Mouse (Mus musculus) urinary bladder, postnatal 14 days (tissue): ENCODE measurements around the gene Tmem135.

Experiments used
- DNase-seq: peaks from one replicate; pipeline ENCODE4 v3.0.0; 2021; ENCODE audit warnings: low spot score

Gene Tmem135

DNA sequence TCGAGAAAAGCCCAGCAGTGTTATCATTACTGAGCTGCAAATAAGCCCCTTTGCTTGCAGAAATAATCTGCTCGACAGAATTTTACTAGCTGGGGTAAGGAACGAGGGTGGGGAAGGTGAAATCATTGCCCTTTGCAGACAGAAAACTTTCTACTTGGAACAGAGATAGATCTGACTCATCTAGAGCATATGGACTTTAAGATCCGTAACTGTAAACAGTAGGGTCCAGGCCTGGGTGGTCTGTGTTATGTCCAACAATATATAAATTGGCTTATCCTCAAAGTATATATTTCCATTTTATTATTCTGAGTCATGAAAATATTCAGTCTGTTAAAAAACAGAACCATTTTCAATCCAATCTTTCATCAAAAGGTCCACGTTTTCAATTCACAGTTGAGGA, 221.1 kb downstream of the Tmem135 start:
- no peak for DNase-seq

DNA sequence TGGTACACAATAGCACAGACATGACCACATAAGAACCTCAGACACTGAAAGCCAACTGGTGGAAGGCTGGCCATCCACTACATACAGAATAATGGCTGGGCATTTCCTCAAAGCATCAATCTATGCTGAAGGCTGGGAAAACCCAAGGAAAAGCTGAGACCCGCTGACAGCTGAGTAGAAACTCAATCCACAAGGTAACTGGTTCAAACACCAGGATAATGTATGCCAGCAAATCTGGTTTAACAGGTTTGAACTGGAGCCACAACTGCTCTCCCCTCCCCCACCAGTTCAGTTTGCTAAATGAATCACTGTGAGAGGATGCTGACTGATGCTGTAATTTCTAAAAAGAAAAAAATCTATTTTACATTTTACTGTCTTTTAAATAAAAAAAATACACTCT, 222.7 kb downstream of the Tmem135 start:
- peak; percentile 64 for DNase-seq

DNA sequence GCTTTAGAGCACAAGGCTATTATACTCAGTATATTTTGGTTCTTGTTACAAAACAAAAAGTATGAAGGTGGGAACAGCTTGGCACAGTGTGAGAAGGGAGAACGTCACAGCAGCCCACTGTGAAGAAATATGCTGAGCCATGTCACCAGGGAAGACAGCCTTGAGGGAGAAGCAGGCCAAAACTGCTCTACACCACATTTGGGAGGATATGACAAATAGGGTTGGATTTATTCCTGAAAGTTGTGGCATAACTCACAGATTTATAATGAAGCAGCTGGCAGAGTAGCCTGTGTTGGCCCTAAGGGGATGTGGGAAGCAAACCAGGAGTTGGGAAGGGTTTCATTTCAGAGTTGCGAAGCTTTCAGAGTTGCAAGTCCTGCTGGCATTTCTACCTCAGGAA, 225.4 kb downstream of the Tmem135 start:
- DNase-seq = peak; percentile 25

DNA sequence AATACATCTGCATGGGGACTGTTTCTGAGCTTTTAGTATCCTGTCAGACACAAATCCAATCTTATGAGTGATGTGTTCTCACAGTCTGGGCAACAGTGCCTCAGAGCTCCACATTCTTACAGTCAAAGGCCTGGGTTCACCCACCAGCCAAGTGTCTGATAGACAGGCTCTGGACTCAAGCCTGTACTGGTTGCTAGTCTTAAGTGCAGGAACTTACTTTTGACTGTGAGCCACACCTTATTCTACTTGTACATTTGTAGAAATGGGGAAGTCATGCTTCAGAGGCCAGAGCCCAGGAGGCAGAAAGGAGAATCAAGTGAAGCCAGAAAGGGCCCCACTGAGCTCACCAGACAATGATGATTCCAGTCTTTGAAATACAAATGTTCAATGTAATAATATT, 226.1 kb downstream of the Tmem135 start:
- DNase-seq = no peak

DNA sequence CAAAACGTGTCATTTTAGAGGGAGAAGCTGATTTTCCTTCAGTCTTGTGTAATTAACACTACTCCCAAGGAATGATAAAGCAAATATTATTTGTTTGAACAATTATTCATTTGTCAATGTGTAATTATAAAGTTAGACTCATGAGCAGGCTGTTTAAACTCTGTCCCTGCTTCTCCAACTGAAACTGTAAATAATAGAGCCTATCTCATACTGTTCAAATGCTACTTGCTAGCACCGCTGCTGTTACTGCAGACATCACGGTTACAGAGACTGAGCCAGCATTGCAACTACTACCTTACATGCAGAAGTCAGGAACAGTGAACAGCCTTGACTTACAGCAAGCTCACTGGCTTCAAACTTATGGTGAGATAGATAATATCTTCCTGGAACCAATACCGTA, 229.6 kb downstream of the Tmem135 start:
- DNase-seq = no peak

DNA sequence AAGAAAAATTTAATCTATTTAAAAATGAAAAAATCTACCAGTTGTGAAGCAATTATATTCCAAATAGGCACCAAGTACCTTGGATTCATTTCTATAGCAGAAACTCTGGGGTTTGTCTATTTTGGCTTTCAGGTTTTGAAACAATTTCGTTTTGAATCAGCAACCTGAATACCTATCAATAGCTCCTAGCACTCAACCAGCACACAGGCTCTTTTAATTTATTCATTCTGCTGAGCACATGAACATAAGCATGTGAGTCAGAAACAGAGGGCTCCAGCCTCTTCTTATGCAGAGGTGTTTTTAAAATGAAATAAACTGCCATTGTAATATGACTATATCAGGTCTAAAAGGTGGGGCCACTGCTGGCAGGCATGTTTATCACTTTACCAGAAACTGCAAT, 231.0 kb downstream of the Tmem135 start:
- DNase-seq = no peak

DNA sequence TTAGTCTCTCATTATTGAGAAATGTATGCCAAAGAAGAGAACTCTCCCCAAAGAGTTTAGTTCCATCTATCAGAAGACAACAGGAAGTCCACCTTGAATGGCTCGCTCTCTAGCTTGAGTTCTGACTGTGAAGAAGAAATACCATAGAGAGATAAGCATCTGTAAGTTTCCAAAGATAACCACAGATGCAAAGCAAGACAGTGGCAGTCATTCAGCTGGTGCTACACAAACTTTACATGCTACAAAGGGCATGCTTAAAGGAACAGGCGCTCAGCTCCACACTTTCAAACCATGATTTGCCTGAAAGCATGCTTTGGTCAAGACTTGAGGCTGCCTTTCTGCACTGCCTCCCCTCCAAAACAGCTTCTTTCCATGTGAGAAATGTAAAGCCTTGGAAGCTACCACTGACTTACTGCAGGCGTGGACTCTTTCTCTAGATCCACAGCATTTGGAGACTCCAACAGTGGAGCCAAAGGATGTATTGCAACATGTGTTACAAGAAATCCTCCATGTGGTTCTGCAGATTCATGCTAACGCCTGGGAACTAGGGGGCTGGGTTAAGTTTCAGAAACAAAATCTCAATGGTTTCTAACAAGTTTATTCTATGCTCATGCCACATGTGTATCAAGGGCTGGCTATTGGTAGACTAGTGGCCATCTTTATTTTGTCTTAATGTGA, 232.1 kb downstream of the Tmem135 start:
- DNase-seq = no peak

DNA sequence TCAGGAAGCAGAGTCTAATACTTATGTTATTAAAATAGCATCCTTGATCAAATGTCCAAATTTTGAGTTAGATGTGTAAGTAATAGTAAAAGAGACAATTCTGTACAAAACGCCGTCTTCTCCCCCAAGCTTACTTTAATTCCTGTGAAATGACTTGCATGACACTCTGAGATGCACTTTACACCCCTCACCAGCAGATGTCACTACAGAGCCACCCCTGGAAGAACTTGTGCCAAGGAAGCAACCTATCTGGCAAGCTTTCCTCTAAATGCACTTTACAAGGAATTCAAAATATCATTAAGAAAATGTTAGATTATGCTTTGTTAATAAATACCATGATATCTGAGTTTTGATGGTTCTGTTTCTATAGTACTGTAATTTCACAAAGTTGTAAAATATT, 235.4 kb downstream of the Tmem135 start:
- DNase-seq = peak; percentile 76

DNA sequence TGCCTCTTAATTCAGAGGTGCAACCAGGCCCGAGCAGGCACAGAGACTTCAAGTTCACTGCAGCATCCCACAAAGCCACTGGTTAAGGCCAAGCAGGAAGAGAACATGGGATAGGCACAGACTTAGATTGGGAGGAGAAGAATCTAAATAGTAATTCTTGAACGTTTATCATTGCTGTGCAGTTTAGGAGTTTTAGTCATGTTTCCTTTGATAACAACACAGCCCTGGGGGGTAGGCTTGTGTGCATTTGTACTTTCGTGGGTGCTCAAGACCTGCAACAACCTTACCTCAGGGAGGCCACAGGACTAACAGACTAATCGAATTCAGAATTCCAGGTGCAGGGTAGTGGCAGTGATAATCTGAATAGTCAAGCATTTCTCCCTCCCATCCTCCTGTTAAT, 238.5 kb downstream of the Tmem135 start:
- DNase-seq = no peak

DNA sequence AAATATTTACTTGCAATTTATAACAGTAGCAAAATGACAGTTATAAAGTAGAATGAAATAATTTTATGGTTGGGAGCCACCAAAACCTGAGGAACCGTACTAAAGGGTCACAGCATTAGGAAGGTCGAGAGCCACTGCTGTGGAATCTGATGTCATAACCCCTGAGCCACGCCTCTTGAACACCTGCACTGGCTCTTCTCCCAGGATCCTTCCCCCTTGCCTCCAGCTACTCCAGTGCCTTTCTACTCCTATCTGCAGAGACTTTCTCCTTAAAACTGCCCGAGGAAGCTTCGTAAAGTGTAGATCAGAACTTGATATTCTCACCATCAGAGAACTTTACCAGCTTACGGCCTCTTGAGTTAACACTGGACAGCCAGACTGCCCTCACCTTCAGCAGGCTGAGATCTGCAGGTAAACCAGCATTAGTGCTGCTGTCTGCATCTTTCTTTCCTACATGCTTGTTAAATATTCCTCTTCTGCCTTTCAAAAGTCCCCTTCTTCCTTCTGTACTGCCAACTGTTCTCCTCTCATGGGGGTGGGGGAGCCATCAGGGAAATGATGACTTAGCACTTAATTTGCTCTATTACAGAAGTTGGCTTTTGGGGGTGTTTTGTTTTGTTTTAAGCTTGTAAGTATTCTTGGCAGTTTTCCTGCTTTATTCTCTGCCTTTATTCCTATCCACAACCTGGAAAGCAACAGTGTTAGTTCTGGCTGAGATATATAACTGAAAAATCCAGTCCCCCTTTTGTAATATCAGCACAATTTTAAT, 242.2 kb downstream of the Tmem135 start:
- no peak for DNase-seq

DNA sequence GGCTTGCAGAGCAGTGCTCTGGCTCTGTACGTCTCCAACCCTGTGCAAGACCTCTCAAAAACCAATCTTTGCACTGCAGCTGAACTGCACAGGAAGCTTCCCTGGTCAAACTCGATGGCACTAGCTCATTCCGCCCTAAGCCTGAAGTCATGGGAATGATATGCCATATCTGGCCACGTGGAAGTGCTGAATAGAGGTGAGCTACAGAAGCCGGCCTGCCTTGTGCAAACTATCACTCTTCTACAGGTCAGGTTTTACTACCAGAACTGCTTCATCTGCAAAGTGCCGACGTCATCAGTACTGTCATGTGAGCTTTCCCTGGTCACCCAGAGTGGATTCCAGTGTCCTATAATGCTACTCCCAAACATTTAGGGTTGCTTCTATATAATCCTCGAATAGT, 246.7 kb downstream of the Tmem135 start:
- no peak for DNase-seq

DNA sequence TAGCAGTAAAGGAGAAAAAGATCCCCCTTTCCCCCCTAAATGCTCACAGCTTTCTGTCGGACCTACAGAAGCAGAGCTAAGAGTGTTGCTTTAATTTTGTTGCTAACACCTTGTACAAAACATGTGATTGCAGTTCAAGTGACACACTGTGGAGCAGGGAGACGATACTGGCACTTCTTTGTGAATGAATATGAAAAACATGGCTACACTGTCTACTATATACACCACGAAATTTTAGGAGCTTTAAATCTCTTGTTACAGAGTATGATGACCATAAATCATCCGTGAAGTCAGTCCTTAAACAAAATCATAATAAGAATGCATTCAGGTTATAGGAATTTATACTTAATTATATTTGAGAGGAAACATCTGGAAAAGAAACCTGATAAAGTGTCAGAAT, 247.4 kb downstream of the Tmem135 start:
- DNase-seq = no peak

DNA sequence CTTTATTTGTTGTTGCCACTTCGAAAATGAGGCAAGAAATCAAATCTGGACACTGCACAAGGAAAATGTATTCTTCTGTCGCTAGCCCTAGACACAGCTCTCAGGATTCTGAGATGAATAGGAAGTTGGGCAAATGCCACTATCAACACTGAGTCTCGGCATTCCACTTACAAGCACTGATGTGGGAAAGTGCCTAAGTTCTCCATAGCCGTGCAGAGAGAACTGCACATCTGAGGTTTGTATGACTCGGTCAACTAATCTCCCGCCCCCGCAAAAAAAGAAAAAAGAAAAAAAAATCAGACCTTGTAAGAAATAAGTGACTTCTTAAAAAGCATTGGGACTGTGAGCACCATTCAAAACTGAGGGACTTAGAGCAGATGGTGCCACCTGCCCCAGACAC, 248.3 kb downstream of the Tmem135 start:
- DNase-seq = no peak

DNA sequence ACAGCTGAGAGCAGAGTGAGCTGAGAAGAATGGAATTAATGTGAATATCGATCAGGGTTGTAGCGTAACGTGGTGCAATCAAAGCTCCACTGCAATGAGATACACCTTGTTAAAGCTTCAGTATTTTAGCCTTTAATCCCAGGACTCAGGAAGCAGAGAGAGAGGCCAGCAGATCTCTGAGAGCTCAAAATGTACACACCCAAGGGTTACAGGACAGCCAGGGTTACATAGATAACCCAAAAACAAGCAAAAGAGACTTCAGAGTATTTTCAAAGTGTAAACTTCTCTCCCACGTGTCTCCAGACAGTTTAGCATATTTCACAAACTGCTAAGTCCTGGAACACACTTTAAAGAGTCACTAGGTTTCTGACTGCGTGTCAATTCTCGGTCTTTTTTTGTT, 248.8 kb downstream of the Tmem135 start:
- DNase-seq = no peak

DNA sequence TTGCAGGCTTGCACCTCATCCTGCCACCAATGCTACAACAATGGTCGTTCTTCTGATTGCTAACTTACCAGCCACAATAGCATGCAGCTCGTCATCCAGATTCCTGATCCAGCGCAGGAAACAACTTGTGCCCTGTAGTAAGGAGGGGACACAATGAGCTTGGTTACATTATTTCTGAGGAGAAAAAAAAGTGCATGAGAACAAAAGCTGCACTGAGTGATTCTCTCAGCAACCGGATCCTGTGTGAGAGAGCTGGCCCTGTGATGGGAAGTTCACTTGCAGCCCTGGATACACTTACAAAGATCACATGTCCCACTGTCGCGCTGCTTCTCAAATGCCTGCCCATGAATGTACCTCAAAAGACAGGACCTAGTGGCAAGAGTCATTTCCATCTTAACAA, 252.7 kb downstream of the Tmem135 start:
- no peak for DNase-seq

DNA sequence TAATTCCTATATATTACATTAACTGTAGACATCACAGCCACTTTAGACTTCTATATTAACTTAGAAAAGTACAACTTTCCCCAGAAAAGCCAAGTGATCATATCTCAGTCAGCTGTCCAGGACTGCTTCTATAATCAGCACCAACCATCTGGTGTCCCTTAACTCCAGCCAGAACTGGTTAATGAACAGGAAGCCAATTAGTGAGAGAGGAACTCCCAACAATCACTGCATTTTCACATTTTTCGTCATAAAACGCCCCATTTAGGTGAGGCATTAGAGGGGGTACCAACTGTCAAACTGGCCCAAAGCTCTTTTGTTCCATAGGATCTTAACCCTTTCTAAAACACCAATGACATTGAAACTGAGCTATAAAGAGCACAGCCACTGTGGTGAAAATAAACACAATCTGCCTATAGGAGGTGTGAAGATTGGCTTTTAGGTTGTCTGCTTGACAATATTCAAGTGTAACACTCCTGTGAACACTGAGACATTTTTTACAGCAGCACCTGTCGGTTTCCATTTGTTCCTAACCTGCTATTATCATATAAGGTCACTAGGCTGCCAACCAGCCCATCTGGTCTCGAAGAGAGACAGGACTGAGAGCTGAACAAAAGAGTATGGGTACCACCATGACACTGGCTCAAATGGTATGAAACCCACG, 263.3 kb downstream of the Tmem135 start:
- DNase-seq = no peak

DNA sequence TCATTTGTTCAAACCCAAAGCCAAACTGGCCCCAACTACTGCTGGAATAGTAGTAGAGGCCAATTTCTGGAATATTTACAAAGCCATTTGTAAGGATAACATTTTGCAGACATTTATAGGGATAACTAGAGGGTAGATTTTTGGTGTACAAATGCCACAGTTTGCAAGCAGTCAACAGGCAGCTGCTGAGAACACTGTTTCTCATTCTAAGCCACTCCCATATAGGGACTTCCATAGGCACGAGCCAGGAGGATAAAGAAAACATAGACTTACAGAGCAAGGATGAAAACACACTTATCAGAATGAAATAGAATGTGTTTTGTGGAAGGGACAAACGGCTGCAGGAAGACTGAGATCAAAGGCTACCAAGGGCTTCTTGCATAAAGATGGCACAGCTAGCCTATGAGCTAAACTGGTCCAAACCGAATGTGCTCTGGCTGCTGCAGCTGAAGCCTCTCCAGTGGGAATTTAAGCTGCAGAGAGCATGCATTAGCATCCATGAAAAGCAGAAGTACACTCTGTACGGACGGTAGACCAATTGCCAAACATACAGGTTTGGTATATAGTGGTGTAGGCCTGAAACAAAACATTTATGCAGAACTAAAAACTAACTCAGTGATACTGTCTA, 269.0 kb downstream of the Tmem135 start:
- DNase-seq = no peak

DNA sequence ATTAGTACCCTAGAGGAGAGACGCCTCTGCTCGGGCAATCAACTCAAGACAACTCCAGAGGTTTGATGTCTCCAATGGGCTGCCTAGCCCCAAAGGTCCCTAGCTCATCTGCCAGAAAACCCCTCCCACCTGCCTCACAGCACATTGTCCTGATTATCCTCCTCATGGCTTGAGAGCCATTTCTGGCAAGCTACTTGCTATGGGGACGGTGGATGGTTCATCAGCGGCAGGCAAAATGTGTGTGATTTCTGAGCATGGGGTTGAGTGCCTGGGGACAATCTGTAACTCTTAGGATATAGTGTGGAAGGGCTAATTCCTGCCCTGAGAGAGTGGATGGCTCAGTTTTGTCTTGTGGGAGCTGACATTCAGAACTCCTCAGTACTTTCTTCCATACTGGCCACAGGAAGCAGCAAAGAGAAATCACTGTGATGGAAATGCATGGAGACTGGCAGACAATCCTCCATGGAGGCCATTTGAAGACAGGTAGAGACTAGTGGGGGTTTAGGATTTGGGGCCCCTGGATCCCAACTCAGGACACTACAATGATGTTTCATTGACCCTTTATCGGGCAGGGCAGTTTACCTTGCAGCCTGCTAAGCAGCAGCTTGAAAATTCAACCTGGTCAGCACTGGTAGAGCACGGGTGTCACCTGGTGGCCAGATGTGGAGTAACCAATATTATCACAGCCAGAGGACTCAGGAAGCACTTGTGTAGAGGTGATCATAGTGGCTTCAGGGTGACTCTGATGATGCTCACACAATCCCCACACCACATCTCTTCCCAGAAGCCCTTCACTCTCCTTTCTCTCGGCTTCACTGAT, 277.7 kb downstream of the Tmem135 start:
- peak; percentile 56 for DNase-seq

DNA sequence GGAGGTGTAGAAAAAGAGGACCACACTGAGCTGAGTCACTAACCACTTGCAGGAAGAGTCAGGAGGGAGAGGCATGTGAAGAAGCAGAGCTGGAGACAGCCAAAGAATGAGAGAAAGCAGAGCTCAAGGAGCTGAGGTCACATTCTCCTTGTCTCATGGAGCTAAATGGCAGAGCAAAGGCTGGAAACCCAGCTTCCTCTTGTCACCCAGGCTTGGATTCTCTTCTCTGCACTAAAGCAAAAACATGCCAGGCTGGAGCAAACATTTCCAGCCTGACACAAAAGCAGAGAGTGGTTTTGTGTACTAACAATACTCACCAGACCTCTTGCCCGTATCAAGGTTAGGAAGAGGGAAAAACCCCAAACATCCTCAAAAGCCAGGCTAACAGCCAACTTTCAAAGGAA, 287.8 kb downstream of the Tmem135 start:
- no peak for DNase-seq

DNA sequence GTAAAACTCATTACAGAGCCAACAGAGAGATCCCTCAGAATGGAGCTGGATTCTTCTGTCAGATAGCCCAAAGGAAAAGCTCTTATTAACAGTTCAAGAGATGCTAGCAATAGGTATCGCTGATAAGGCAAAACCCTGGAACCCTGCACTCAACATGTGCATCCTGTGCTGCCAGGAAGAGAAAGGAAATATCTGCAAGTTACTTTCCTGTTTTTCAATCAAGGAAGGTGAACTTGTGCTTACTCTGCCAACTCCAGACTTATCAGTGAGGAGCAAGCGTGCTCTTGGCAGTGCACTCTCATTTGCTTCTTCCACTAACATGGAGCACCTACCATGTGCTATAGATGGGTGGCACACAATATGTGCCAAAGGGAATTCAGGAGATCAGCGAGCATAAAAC, 288.4 kb downstream of the Tmem135 start:
- DNase-seq = no peak

DNA sequence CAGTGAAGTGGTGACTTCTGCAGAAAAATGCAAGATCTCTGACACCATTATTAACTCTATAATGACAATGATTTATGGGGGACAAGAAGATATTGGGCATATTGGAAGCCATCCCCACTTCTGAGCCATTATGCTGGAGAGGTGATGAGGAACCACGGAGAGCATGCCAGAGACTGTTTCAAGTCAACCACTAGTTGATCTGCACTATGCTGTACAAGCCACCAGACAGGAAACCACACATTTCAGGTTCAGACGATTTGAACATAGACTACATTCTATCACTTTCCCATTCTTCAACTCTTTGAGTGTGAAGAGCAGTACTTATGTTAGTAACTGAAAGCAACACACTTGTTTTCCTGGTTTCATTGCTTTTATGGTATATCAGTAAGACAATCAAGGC, 297.6 kb downstream of the Tmem135 start:
- no peak for DNase-seq

DNA sequence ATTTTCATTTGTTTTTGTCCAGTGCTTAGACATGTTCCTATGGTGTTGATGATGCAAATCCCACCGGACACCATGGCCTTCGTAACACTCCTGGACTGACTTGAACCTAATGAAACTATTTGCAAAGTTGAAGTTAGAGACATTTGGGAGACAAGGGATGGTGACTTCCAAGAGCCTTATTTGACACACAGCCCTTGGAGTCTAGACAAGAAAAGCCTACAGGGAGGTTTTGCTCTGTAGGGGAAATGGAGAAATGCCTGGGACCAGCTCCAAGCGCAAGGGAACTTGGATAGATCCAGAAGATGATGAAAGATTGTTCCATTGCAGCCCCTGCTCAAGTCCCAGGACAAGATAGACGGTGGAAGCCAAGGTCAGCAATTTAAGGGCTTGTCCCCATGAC, 304.3 kb downstream of the Tmem135 start:
- peak; percentile 29 for DNase-seq
